Mouse (Mus musculus) kidney, adult 9 months (tissue): ENCODE results near the gene Ppargc1a.

Experiments
- DNase-seq: peaks from one replicate; pipeline ENCODE4 v3.0.0; 2022

Gene Ppargc1a

GRCm38 (mm10) chr5:51552483-51553091, 14.9 kb downstream of the Ppargc1a start:
- DNase-seq: peak; percentile 87

GRCm38 (mm10) chr5:51551852-51552482, 15.6 kb downstream of the Ppargc1a start:
- no peak for DNase-seq

DNA sequence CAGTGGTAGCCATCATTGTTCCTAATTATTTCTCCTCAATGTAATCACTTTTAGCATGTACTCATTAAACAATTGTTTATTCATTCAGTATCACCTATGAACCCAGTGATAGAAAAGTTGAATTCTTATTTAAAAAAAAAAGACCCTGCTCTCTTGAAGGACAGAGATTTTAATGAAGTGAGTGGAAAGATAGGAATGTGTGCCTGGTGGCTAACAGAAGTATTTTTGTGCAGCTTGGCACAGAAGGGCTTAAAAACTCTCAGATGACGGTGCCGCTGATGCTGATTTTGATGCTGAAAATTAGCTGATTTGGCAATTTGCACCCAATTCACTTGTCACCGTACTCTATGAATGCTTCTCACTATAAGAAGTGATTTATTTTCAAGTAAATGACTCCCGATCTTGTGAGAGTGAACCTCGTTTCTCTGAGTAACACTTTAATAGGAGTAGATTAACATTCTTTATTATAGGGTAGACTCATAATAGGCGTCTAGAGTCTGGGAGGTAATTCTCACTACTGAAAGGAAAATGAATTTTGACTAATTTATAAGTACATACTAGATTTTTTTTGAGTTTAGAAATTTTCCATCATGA, 20.0 kb downstream of the Ppargc1a start:
- DNase-seq: no peak

DNA sequence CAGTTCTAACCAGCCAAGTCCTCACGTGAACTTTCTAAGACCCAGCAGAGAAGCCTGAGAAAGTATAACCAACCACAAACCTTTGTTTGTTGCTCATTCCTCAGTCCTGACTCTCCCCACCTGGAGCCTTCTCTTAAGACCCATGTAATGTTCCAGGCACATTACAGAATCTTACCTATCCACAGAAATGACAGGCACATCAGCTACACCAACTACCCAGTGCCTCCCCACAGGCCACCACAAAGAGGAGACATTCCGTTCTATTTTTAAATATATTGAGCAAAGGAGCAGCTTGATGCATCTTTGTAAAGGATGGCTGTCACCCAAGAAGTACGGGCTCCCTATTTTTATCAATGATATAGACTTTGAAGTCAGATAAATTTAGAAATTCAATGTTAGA, 20.7 kb downstream of the Ppargc1a start:
- DNase-seq: peak; percentile 45

DNA sequence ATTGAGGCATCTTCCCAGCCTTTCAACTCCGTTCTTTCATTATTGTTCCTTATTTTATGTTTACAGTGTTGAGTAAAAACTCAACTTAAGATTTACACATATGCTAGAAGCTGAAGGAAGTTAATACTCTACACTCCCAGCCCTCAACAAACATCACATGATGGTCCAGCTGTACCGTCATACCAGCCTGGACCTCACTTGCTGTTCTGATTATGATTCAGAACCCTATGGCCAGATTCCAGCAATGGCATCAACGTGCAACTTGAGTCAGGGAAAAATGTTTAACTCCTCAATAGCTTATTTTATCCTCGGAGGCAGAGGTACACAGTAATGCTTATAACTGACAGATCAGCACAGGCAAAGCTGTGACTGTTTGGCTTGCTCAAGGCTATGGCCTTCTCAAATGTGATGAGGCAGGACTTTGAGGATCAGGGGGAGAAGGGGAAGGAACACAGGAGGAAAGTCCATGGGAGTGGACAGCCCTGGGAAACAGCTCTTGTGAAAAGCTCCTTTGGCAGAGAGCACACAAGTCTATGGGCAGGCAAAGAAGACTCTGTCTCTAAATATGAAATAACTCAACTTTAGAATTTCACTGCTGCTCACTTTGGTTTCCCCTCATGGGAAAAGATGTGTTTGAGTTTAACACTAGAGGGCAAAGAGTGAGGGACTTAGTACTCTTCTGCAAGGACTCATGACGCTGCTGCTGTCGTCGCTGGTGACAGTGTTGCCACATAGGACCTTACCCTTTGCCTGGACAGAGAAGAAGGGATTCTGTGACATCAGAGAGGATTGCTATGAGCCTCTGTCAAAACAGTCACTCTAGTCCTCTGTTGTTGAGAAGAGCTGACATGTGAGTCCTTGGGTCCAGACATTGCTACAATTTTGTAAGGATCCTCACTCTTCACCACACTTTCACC, 22.1 kb downstream of the Ppargc1a start:
- peak; percentile 65 for DNase-seq

GRCm38 (mm10) chr5:51544141-51544735, 23.3 kb downstream of the Ppargc1a start:
- no peak for DNase-seq

DNA sequence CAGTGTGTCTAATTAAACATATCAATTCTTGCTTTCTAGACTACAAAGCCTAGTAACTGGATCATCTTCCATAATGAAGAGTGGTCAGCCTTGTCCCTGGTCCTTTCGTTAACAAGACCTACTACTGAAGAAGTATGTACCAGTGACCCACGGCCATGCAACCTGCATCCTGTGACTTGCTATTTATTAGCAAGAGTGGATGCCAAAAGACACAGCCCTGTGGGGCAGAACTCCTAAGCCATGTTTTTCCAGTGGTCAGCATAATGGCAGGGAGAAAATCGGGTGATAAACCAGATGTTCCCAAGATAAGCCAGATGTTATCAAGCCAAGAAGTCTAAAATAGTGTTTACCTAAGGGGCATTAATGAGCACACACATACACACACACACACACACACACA, 26.0 kb downstream of the Ppargc1a start:
- peak; percentile 63 for DNase-seq

GRCm38 (mm10) chr5:51540816-51541215, 26.7 kb downstream of the Ppargc1a start:
- no peak for DNase-seq

DNA sequence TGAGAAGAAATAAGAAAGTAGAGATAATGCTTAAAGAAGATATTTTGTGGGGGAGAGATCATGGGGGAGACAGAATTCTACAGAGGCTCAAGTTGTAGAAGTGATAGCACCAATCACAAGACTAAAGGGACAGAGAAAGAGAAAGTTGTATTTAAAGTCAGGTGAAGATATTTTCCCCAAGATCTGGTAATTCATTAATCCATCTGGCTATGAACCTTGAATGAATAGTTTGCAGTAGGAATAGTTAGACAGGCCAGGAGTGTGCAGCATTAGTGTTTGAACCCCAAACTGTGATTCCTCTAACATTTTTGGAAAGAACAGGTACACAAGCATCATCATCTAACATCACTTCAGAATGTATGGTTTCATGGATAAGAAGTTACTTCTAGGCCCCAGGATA, 28.0 kb downstream of the Ppargc1a start:
- peak; percentile 67 for DNase-seq

- no peak for DNase-seq
These were observed 29.2 kb downstream of the Ppargc1a start for GRCm38 (mm10) chr5:51538319-51538718.

- DNase-seq: no peak
These were observed 29.9 kb downstream of the Ppargc1a start for GRCm38 (mm10) chr5:51537646-51538030.

DNA sequence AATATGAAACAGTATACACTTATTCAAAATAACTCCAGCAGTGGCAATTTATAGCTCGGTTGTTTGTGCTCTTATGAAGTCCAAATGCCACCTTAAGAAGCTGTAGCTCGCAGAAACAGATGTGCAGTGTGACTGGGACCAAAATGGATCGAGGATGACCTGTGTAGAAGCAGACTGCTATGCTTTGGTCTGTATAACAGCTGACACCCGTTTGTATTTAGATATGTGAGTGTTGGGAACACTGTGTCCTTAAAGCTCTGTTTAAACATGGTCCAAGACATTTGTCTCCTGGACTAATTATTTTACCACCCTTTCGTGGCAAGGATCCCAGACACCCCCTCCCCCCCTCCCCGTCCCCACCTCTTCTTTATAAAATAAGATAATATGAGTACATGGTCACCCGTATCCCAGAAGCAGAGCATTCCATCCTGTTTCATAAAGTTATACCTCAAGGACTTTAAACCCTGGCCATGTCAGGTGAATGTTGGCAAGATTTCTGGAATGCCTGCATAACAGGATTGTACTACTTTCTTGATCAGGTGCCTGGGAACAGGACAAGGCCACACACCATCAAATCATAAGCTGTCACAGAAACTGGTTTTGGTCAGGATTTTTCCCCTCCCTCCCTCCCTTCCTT, 30.4 kb downstream of the Ppargc1a start:
- peak; percentile 91 for DNase-seq

GRCm38 (mm10) chr5:51534456-51534855, 33.1 kb downstream of the Ppargc1a start:
- DNase-seq: no peak

- no peak for DNase-seq
These were observed 36.2 kb downstream of the Ppargc1a start for GRCm38 (mm10) chr5:51531286-51531685.

DNA sequence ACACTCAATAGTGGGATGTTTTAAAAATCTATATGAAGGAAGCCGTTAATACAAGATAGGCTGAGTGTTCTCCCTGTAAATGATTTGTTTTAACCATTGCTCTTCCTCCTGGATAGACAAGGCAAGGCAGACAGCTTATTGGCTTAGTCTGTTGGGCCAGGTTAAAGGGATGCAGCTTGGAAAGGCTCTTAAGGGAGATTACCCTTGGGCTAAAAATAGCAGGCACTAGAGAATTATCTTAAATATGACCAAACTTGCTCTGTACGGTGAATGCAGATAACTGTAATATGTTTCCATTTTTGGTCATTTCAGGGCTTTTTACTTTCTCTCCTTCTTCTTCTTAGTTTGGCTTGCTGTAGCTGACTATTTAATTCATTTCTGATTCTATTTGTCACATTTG, 38.1 kb downstream of the Ppargc1a start:
- DNase-seq: no peak

- DNase-seq: no peak
These were observed 39.4 kb downstream of the Ppargc1a start for GRCm38 (mm10) chr5:51528165-51528498.

GRCm38 (mm10) chr5:51527498-51528164, 39.9 kb downstream of the Ppargc1a start:
- peak; percentile 92 for DNase-seq

DNA sequence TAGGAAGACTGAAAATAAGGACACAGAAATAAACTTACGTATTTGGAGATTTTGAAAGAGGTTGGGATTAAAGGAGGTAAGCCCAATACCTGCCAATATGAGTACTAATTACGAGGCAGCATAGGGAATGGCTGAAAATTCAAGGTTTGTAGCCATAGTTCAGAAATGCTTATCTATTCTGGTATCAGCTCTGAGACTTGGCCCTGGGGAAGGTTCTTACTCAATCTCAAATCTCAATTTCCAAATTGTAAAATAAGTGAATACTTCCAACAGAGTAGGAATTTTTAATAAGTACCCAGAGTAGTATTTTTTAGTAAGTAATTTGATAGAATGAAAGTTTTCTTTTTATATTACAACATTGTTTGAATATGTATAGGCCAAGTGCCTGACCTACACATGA, 41.7 kb downstream of the Ppargc1a start:
- DNase-seq: no peak

GRCm38 (mm10) chr5:51520807-51521206, 46.7 kb downstream of the Ppargc1a start:
- no peak for DNase-seq

DNA sequence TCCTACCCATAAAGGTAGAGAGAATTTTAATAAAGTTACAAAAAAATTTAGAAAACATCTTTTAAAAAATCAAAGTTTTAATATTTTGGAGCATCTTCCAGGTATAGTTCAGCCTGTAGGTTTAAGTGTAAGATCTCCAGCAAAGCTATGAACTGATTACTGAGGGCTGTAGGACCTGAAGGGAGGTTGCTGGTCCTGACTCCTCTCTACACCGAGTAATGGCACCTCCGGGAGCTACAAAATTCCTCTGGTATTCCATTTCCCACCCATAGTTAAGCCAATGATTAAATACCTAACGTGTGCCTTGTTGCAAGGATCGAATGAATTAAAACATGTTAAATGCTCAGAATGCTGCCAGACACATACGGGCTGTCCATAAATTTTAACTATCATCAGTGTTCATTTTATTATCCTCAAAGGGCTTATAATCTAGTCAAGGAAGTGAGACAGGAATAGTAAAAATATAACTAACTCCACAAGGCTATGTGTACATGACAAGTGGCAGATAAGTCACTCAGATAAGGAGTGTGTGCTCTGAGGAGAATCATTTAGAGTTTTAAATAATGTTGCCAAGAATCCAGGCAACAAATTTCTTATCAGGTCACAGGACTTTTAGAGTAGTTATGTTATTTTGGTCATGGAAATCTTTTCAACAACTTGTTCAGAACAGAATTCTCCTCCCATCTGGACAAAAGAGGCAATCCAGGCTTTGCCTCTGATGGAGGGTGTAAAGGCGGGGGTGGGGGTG, 49.9 kb downstream of the Ppargc1a start:
- DNase-seq: no peak

DNA sequence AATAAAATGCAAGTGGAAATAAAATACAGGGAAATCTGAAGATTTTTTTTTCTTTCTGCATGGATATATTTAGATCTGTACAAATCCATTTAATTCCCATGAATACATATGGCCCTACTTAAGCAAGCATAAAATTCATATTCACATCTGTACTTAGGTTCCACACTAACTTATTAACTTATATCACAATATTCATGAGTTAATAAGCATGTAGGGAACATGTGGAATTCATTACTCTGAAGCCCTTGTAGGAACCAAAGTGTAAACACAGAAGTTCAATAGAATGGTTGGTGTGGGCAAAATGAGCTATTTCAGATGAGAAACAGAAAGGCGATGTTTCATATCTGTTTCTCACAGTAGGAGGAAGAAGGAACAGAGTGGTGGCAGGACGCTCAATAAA, 62.9 kb downstream of the Ppargc1a start:
- no peak for DNase-seq
